Mouse (Mus musculus) kidney, postnatal 25 days (tissue): ENCODE data around the gene Morn3.

Experiments
- DNase-seq, 2 experiments: peaks; one replicate each; pipeline ENCODE4 v3.0.0; 2021; ENCODE audit warnings: mixed read lengths in 2 of 2

Gene Morn3

GRCm38 (mm10) chr5:123059757-123060520 is 13.1 kb upstream of the Morn3 start:
- peak; percentile 74 to 75 for DNase-seq

- no peak for DNase-seq
Observed at GRCm38 (mm10) chr5:123058251-123059102, 11.7 kb upstream of the Morn3 start.

- DNase-seq = peak; percentile 99 to 100
Observed at GRCm38 (mm10) chr5:123057366-123058250, 10.8 kb upstream of the Morn3 start.

- no peak for DNase-seq
Observed at GRCm38 (mm10) chr5:123051736-123052135, 4.9 kb upstream of the Morn3 start.

- peak; percentile 68 to 90 for DNase-seq
Observed at GRCm38 (mm10) chr5:123050918-123051317, 4.1 kb upstream of the Morn3 start.

- DNase-seq = peak; percentile 46 to 66
Observed at GRCm38 (mm10) chr5:123049271-123049670, 2.5 kb upstream of the Morn3 start.

GRCm38 (mm10) chr5:123045561-123046295 is 1.1 kb downstream of the Morn3 start:
- DNase-seq = peak; percentile 81 to 90

GRCm38 (mm10) chr5:123043856-123044255 is 3.0 kb downstream of the Morn3 start:
- DNase-seq = peak in 1 of 2 experiments; percentile 48

- no peak for DNase-seq
Observed at GRCm38 (mm10) chr5:123040796-123041195, 6.0 kb downstream of the Morn3 start.

- peak; percentile 89 to 90 for DNase-seq
Observed at GRCm38 (mm10) chr5:123039120-123039752, 7.6 kb downstream of the Morn3 start.

GRCm38 (mm10) chr5:123038115-123038514 is 8.7 kb downstream of the Morn3 start:
- no peak for DNase-seq

- peak; percentile 87 to 93 for DNase-seq
Observed at GRCm38 (mm10) chr5:123035564-123035963, 11.3 kb downstream of the Morn3 start.

GRCm38 (mm10) chr5:123035089-123035488 is 11.7 kb downstream of the Morn3 start:
- DNase-seq = no peak

GRCm38 (mm10) chr5:123033646-123034160 is 13.1 kb downstream of the Morn3 start:
- peak in 1 of 2 experiments; percentile 39 for DNase-seq

GRCm38 (mm10) chr5:123031312-123031711 is 15.5 kb downstream of the Morn3 start:
- DNase-seq = no peak

GRCm38 (mm10) chr5:123029729-123030128 is 17.1 kb downstream of the Morn3 start:
- DNase-seq = no peak

- peak; percentile 46 to 83 for DNase-seq
Observed at GRCm38 (mm10) chr5:123027436-123027835, 19.4 kb downstream of the Morn3 start.

GRCm38 (mm10) chr5:123026414-123026813 is 20.4 kb downstream of the Morn3 start:
- peak; percentile 64 to 72 for DNase-seq

- DNase-seq = peak in 1 of 2 experiments; percentile 57
Observed at GRCm38 (mm10) chr5:123024965-123025573, 21.7 kb downstream of the Morn3 start.

- DNase-seq = no peak
Observed at GRCm38 (mm10) chr5:123024312-123024711, 22.5 kb downstream of the Morn3 start.

GRCm38 (mm10) chr5:123023049-123023448 is 23.8 kb downstream of the Morn3 start:
- peak in 1 of 2 experiments; percentile 60 for DNase-seq
